Mouse (Mus musculus) CD4-positive, CD25-positive, alpha-beta regulatory T cell, adult 4 months (primary cell): ENCODE data around the gene Mcts1. TPM values are rescaled to one million over a fixed set of nuclear protein-coding genes. Genes with fewer than 3 reads are reported as not detected.

Experiments
- ATAC-seq: one replicate; pipeline ENCODE4 v1.8.0; 2017
- polyA plus RNA-seq, 2 experiments: library from polyadenylated mRNA; unstranded; fragments of 100-300 nt; shearing (Covaris generic); gene quantifications; one replicate each; pipeline ENCODE4 v1.2.1; 2017

Mcts1 gene
- polyA plus RNA-seq, 2 experiments from 2014 or later: 110 to 133 TPM

- ATAC-seq: no peak
Observed at GRCm38 (mm10) chrX:38656206-38656883, 56.0 kb downstream of the Mcts1 start.

Other genes with a start within 250 kb of the Mcts1 start
- gene Lamp2, start 144.1 kb upstream of the Mcts1 start, polyA plus RNA-seq: 10 to 100 TPM; 59.0 to 68.8 TPM
- gene Cul4b, start 24.4 kb upstream of the Mcts1 start, polyA plus RNA-seq: 10 to 100 TPM; 28.4 to 31.1 TPM
- gene C1galt1c1, start 34.5 kb downstream of the Mcts1 start, polyA plus RNA-seq: 10 to 100 TPM; 22.2 to 23.3 TPM
- gene 6030498E09Rik, start 172.1 kb downstream of the Mcts1 start, polyA plus RNA-seq: not detected